Comparison of ENCODE assay signal across 18 mouse cellular contexts in the genomic region with DNA sequence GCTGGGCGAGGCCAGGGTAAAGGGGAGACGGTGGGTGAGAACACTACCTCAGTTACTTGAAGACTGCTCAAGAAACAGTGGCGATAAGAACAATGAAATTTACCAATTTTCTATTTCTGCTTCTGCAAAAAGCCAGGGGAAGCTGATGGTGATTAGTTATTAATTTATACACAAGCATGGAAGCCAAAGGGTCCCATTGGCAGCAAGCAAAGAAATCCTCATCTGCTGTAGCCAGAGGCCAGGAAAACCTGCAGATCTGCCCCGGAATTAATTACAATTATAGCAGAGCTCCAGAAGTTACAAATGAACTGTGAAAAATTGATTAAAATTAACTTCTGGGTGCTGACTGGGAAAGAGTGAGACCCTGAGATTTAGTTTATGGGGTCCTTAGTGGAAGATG.
"Had no signal": no experiment of that assay in that cellular context is flagged by ENCODE, and none has a peak within 500 bp of the region (broad histone marks: within the 10 kb centered on the region; RNA-seq: fewer than 3 reads in every experiment).

No protein-coding gene starts in this region.

- H3K4me1 ChIP-seq: kidney, embryonic 15.5 days; liver, embryonic 13.5 days had no signal

- H3K9me3 ChIP-seq: kidney, embryonic 15.5 days; neural tube, embryonic 12.5 days; neural tube, embryonic 15.5 days had no signal

- H3K4me2 ChIP-seq: kidney, embryonic 15.5 days; liver, embryonic 13.5 days; neural tube, embryonic 12.5 days; neural tube, embryonic 15.5 days had no signal

- H3K27ac ChIP-seq: kidney, embryonic 15.5 days; liver, embryonic 13.5 days; neural tube, embryonic 12.5 days; neural tube, embryonic 15.5 days; stomach, postnatal 0 days had no signal

- H3K4me3 ChIP-seq: kidney, embryonic 15.5 days; liver, embryonic 13.5 days; neural tube, embryonic 12.5 days; neural tube, embryonic 15.5 days had no signal

- H3K36me3 ChIP-seq: kidney, embryonic 15.5 days; liver, embryonic 13.5 days; neural tube, embryonic 12.5 days; neural tube, embryonic 15.5 days had no signal

- H3K27me3 ChIP-seq: kidney, embryonic 15.5 days; liver, embryonic 13.5 days; neural tube, embryonic 12.5 days; neural tube, embryonic 15.5 days had no signal

- H3K9ac ChIP-seq: kidney, embryonic 15.5 days; liver, embryonic 13.5 days; neural tube, embryonic 12.5 days; neural tube, embryonic 15.5 days had no signal

- DNase-seq: kidney, adult 11 months; kidney, adult 8-10 months; kidney, postnatal 10 days; kidney, postnatal 36 days; liver, embryonic 13.5 days; lung, adult 2 months; lung, postnatal 14 days; lung, postnatal 4 days; right cerebral cortex, adult 18-20 months; right cerebral cortex, postnatal 14 days; right cerebral cortex, postnatal 4 days; thymus, adult 2 months; thymus, postnatal 14 days; thymus, postnatal 4 days had no signal
